Mouse (Mus musculus): ENCODE results near the gene Cdkn2d.
"Not testable (repeated sequence)": the region's sequence is repeated elsewhere in the genome, so short reads cannot be mapped to it uniquely, and the experiment has no call there.

Cdkn2d gene

DNA sequence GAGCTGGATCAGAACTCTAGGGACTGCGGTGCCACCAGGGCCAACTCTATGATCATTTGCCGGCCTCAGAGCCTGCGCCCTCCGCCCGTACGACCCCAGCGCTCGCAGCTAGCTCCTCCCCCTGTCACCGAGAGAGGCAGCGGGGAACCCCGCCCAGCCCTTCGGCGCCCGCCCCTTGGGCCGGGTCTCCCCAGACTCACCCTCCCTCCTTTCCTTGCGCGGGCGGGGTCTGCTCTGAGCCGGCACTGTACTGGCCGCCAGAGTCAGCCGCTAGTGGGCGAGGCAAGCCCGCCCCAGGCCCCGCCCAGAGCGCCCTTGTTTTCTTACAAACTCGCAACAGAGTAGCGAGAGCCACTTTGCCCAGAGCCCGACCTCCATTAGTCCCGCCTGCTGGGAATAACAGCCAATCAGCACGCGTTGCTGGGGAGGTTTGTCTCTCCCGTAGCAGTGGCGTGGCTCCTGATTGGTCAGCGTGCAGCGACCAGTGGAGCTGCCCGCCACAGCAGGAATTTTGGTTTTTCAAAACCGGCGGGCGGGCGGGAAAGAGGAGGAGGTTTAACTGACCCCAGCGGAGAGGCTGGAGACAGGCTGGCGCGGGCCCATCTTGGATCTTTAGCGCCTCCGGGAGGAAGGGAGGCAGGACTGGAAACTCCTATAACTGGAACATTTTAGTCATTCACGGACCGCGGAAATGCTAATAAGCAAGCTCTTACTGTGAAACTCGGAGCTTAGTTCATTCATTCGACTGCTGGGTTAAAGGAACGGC, at the start of gene Cdkn2d:
TSS of gene Cdkn2d (minus strand) at position 386 of the 766 bp plus-strand sequence.
- peak; percentile 100 for DNase-seq (ENCODE audit: low spot score)

GRCm38 (mm10) chr9:21340411-21340810, 49.2 kb upstream of the Cdkn2d start:
- no peak for DNase-seq (ENCODE audit: low spot score)

- DNase-seq (ENCODE audit: low spot score), result peak; percentile 37
Observed at GRCm38 (mm10) chr9:21337652-21338051, 46.4 kb upstream of the Cdkn2d start.

- no peak for DNase-seq (ENCODE audit: low spot score)
Observed at GRCm38 (mm10) chr9:21336491-21336890, 45.3 kb upstream of the Cdkn2d start.

DNA sequence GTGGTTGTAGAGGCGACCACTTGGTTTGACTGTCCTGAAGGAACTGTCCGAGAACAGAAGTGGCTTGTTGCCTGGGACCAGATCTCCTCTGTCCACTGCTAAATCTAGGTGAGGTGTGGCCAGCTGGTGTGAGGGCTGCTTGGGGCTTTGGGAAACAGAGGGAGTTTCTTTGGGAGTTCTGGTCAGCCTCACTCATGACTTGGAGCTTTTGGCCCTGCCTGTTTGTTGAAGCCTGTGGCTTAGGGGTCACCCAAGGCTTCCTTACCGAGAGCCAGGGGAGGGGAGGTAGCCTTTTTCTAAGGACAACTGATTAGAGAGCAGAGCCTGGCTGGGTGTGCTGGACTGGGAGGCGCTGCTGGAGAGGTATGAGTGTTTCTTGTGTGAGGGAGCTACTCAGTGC, 44.2 kb upstream of the Cdkn2d start:
- no peak for DNase-seq (ENCODE audit: low spot score)

DNA sequence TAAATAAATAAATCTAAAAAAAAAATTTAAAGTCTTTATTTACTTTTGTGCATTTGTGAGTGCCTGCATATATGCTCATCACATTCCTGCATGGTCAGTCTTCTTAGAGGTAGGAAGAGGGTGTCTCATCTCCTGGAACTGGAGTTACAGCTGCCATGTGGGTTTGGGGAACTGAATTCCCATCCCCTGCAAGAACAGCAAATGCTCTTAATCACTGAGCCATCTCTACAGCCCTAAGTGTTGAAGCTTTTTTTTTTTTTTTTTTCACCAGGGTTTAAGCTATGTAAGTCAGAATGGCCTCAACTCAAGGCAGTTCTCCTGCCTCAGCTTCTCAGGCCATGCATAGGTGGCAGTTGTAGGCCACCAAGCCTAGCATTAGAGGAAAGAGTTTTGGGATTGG, 43.5 kb upstream of the Cdkn2d start:
- DNase-seq (ENCODE audit: low spot score), result no peak

DNA sequence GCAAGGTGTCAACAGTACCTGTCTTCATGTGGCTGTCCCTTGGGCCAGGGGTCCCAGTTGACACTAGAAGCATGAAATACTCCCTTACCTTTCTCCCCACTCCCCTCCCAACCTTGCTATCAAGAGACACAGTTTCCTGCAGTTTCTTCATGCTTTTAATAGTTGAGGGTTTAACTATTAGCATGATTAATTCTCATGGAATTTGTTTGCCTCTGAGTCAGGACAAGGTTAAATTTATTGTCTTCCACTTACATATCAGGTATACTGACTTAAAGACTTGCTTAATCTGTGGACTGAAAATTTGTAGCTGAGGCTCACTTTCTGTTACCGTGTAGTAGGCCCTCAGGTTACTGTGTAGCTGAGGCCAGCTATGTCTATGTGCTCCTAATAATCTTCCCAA, 42.3 kb upstream of the Cdkn2d start:
- no peak for DNase-seq (ENCODE audit: low spot score)

DNA sequence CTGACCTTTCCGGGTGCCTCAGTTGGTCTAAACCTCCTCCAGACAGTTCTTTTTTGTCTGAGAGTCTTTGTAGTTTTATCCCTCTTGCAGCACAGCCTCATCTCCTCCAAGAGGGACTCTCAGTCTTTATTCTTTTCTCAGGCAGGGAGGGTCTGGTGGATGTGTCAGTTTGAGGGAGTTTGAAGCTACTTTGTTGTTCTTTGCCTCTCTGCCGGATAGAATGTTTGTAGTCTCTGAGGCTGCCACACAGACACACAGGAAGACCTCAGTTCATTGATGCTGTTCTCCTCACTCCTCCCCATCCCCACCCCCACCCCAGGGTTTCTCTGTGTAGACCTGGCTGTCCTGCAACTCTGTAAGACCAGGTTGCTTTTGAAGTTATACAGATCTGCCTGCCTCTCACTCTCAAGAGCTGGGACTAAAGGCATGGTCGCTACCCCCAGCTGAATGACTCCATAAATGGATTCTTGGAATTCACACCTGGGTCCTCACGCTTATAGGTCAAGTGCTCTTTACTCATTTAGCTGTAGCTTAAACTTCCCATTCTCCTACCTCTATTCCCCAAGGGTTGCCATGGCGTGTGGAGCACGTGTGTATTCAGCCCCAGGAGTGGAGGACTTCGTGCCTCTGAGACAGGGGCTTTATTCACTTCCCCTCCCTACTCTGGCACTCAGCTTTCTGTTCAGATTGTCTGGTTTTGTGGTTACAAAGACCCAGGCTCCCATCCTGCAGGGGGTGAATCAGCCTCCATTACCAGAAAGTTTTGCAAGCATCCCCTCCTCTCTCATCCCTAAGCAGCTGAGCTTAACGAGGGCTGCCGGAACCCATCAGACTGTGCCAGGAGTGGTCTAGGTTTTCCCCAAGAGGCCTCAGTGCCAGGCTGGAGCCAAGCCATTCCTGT, 41.2 kb upstream of the Cdkn2d start:
- DNase-seq (ENCODE audit: low spot score), result no peak

- no peak for DNase-seq (ENCODE audit: low spot score)
Observed at GRCm38 (mm10) chr9:21331365-21332140, 40.3 kb upstream of the Cdkn2d start.

DNA sequence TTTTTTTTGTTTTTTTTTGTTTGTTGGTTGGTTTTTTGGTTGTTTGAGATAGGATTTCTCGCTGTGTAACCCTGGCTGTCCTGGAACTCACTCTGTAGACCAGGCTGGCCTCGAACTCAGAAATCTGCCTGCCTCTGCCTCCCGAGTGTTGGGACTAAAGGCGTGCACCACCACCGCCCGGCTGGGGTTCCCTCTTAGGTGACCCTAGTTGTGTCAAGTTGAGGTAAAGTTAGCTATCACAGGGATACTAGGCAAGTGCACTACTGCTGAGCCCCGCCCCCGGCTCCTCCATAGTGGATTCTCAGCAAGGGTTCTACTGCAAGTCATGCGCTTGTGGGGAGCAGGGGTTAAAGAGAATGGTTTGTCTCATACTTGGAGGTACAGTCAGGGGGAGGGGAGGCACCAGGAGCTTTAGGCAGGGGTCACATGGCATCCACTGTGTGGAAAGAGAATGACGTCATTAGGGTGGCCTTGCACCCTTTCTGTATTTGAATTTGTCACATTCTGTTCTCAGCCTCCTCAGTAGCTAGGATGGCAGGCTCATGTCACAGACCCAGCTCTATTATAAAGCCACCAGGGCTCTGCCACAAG, 38.6 kb upstream of the Cdkn2d start:
- DNase-seq (ENCODE audit: low spot score), result peak; percentile 5

- DNase-seq (ENCODE audit: low spot score), result peak; percentile 64
Observed at GRCm38 (mm10) chr9:21329041-21329440, 37.8 kb upstream of the Cdkn2d start.

GRCm38 (mm10) chr9:21328041-21328440, 36.8 kb upstream of the Cdkn2d start:
- DNase-seq (ENCODE audit: low spot score), result no peak

DNA sequence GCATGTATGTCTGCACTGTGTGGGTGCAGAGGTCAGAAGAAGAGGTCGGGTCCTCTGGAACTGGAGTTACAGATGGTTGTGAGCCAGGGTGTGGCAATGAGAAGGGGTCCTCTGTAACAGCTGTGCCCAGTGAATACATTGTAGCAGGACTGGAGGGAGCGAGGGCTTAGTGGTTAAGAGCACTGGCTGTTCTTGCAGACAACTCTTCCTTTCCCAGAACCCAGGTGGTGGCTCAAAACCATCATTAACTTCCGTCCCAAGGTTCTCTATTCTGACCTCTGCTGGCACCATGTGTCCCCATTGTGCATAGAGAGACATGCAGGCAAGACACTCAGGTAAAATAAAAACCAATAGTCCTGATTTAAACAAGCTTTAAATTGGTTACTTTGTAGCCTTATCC, 36.4 kb upstream of the Cdkn2d start:
- DNase-seq (ENCODE audit: low spot score), result no peak

DNA sequence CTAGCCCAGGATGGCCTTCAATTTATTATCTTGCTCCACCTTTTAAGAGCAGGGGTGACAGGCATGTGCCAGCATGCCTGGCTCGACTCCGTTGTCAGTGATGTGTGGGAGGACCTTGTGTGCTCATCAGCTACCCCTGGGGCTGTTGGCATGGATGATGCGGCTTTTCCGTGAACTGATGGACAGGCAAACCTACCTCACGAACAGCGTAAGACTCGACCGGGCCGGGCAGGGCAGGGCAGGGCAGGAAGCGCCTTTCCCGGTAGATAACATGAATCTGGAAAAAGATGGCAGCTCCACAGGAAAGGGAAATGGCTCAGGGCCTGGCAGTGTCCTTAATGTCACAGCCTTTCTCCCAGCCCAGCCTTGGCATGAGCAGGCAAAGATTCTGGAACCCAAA, 33.1 kb upstream of the Cdkn2d start:
- DNase-seq (ENCODE audit: low spot score), result no peak

- DNase-seq (ENCODE audit: low spot score), result not testable (repeated sequence)
Observed at GRCm38 (mm10) chr9:21322917-21323297, 31.7 kb upstream of the Cdkn2d start.

DNA sequence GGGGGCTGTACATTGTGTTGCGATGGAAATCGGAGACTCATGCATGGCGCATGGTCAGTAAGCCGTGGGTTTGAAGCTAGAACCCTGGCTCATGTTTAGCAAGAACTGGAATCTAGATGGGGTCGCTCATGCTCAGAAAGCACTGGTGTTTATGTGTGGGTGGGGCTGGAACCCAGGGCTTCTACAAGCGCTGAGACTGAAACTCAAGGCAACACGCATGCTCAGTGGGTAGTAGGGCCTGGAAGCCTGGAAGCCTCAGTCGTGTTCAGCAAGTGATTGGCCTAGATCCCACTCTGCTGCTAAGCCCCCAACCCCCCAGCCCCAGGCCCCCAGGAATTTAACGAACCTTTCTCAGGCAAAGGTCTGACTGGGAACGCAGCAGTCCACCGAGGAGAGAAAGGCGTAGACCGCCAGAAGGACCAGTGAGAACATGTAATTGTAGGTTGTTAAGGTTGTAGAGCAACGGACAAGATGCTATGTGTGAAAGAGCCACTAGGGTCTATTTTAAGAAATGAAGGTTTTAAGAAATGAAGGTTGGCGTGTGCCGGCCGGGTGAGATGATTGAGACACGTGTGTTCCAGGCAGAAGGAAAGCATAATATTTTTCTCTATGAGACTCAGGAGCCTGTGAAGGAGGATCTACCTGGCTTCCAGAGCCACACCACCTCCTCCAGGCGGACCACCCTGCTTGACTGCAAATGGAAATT, 31.2 kb upstream of the Cdkn2d start:
- DNase-seq (ENCODE audit: low spot score), result no peak

GRCm38 (mm10) chr9:21321513-21321835, 30.3 kb upstream of the Cdkn2d start:
- DNase-seq (ENCODE audit: low spot score), result peak; percentile 20

GRCm38 (mm10) chr9:21320619-21321512, 29.7 kb upstream of the Cdkn2d start, which contains the start of gene Slc44a2:
TSS of gene Slc44a2 (plus strand) at chr9:21320698.
- peak; percentile 89 for DNase-seq (ENCODE audit: low spot score)

DNA sequence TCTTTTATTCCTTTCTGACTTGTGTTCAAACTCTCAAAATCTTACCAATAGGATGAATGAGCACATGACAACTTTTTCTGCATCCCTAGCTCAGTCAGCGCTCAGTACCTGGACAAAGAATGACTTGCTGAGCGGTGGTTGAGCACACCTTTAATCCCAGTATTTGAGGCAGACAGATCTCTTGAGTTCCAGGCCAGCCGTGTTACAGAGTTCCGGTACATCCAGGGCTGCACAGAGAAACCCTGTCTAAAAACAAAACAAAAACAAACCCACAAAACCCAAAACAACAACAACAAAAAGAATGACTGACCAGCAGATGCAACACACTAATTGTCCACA, 29.0 kb upstream of the Cdkn2d start:
- DNase-seq (ENCODE audit: low spot score), result no peak

GRCm38 (mm10) chr9:21319503-21319902, 28.3 kb upstream of the Cdkn2d start:
- DNase-seq (ENCODE audit: low spot score), result no peak

DNA sequence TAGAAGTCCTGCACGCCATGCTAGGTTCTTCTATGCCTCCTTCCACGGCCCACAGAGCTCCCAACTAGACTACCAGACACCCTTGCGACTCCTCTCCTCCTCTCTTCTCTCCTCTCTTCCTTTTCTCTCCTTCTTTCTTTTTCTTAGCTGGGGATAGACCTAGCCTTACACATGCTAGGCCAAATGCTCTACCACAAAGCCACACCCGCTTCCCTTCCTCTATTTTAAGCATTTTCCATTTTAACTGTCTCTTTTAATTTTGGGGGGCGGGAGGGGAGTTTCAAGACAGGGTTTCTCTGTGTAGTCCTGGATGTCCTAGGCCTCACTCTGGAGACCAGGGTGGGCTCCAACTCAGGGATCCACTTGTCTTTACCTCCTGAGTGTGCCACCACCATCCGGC, 27.6 kb upstream of the Cdkn2d start:
- DNase-seq (ENCODE audit: low spot score), result no peak
